Mouse (Mus musculus): Measurements from ENCODE around the gene Olfr1350. TPM values are rescaled to one million over a fixed set of nuclear protein-coding genes. Genes with fewer than 3 reads are reported as not detected.

The Olfr1350 gene
- polyA plus RNA-seq (2012; rRNA removed) = not detected in 2 replicates

GRCm38 (mm10) chr7:6564541-6564940, at the start of gene Olfr1350:
Olfr1350 (plus strand) TSS chr7:6564841.

DNA sequence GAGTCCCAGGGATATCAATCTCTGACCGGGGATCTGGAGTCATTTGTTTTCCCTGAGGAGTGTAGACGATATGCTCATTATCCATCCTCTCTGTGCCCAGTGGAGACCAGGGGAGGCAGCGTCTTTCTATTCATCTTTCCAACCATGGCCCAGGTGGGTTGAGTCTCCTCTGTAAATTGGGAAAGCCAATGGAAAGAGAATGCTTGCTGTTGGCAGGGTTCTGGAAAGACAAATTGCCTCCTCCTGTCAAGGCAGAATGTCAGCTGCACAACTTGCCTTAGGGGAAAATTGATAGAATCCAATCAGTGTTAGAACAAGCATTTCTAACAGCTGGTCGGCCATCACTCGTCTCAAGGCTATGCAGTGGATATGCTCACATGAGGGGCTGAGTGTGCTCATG, 41.8 kb upstream of the Olfr1350 start, which contains the start of gene Olfr1349:
Gene Olfr1349 (minus strand): TSS at position 101 of the 400 bp plus-strand sequence.

Other genes with a start within 250 kb of the Olfr1350 start
- 0.52 and 0.60 TPM in 2 replicates for gene Zfp583, start 233.6 kb upstream of the Olfr1350 start, polyA plus RNA-seq (2012; rRNA removed)
- gene Gm3854, start 221.1 kb upstream of the Olfr1350 start, polyA plus RNA-seq (2012; rRNA removed) = 0.08 and 0.13 TPM in 2 replicates
- 0.50 and 0.55 TPM in 2 replicates for gene Zfp78, start 201.6 kb upstream of the Olfr1350 start, polyA plus RNA-seq (2012; rRNA removed)
- gene Zfp28, start 181.5 kb upstream of the Olfr1350 start, polyA plus RNA-seq (2012; rRNA removed) = 1.3 and 1.4 TPM in 2 replicates
- not detected in 2 replicates for gene Smim17, start 166.1 kb upstream of the Olfr1350 start, polyA plus RNA-seq (2012; rRNA removed)
- not detected in 2 replicates for gene Gm20715, start 154.6 kb upstream of the Olfr1350 start, polyA plus RNA-seq (2012; rRNA removed)
- not detected in 2 replicates for gene Olfr1344, start 126.2 kb upstream of the Olfr1350 start, polyA plus RNA-seq (2012; rRNA removed)
- not detected in 2 replicates for gene Olfr1336, start 108.7 kb upstream of the Olfr1350 start, polyA plus RNA-seq (2012; rRNA removed)
- gene Olfr1346, start 97.7 kb upstream of the Olfr1350 start, polyA plus RNA-seq (2012; rRNA removed) = not detected in 2 replicates
- gene Olfr5, start 77.9 kb upstream of the Olfr1350 start, polyA plus RNA-seq (2012; rRNA removed) = not detected in 2 replicates
- gene Olfr1347, start 65.1 kb upstream of the Olfr1350 start, polyA plus RNA-seq (2012; rRNA removed) = not detected in 2 replicates
- not detected in 2 replicates for gene Olfr1348, start 56.1 kb upstream of the Olfr1350 start, polyA plus RNA-seq (2012; rRNA removed)
- not detected in 2 replicates for gene Olfr1349, start 41.9 kb upstream of the Olfr1350 start, polyA plus RNA-seq (2012; rRNA removed)
- 5.7 and 6.1 TPM in 2 replicates for gene Zim1, start 131.6 kb downstream of the Olfr1350 start, polyA plus RNA-seq (2012; rRNA removed)
- 44.1 and 45.3 TPM in 2 replicates for gene Peg3, start 165.6 kb downstream of the Olfr1350 start, polyA plus RNA-seq (2012; rRNA removed)
- gene Usp29, start 165.7 kb downstream of the Olfr1350 start, polyA plus RNA-seq (2012; rRNA removed) = 2.1 and 2.3 TPM in 2 replicates